ENCODE assay signal across 15 mouse cellular contexts in the genomic region with DNA sequence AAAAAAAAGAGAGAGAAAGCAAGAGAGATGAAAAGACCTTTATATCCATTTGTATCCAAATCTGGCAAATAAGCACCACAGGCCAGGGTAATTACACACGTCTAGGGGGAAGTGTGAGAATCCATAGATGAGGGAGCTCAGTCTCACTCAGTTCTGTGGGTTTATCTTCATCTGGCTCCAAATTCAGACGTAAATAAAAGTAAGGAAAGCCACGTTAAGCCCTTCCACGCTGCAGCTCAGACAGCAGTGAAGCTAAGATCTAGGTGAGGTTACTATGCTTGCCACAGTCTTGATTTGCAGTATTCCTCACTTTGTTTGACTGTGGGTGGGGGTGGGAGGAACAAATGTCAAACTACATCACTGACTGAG.
DNase-seq lines count a peak whose midpoint lies in the region; ATAC-seq and TF ChIP-seq lines count a peak whose summit lies in the region.
"Had no signal": no experiment of that assay in that cellular context is flagged by ENCODE, and none has a peak within 500 bp of the region (broad histone marks: within the 10 kb centered on the region; RNA-seq: fewer than 3 reads in every experiment).

No protein-coding gene starts in this region.

- intact Hi-C loops in heart, postnatal 14 days (cut with DNase I), result no loop called here

- no peak overlapping the region for H3K27ac ChIP-seq in embryonic facial prominence, embryonic 14.5 days (replicated peaks; ENCODE audit: low read depth, low read length)
- peak overlapping the region; percentile 78 for H3K27ac ChIP-seq in forebrain, embryonic 15.5 days (replicated peaks)
- H3K27ac ChIP-seq in hindbrain, postnatal 0 days, result peak overlapping the region; percentile 32; the same call in 1 of the 2 replicates
- no peak overlapping the region for H3K27ac ChIP-seq in neural tube, embryonic 12.5 days
- H3K27ac ChIP-seq: embryonic facial prominence, embryonic 15.5 days; limb, embryonic 12.5 days had no signal

- 36% methylated on average over 4 of the region's 4 CpGs for WGBS in embryonic facial prominence, embryonic 14.5 days
- 9% methylated on average over 4 of the region's 4 CpGs for WGBS in forebrain, embryonic 15.5 days
- WGBS in hindbrain, postnatal 0 days, result 29% methylated on average over 4 of the region's 4 CpGs
- WGBS in neural tube, embryonic 12.5 days, result 55% methylated on average over 4 of the region's 4 CpGs

- H3K36me3 ChIP-seq in embryonic facial prominence, embryonic 14.5 days (ENCODE audit: control insufficient read depth, insufficient read depth, low read length), result no peaks in the 10 kb centered on the region
- H3K36me3 ChIP-seq in forebrain, embryonic 15.5 days, result no peaks in the 10 kb centered on the region
- no peaks in the 10 kb centered on the region for H3K36me3 ChIP-seq in hindbrain, postnatal 0 days (ENCODE audit: insufficient read depth, low read length)
- H3K36me3 ChIP-seq in neural tube, embryonic 12.5 days, result no peaks in the 10 kb centered on the region
- H3K36me3 ChIP-seq: embryonic facial prominence, embryonic 15.5 days; limb, embryonic 12.5 days had no signal

- ATAC-seq in embryonic facial prominence, embryonic 14.5 days (ENCODE audit: low read depth), result peak; percentile 66
- peak; percentile 64 for ATAC-seq in forebrain, embryonic 15.5 days (replicated peaks)
- no peak for ATAC-seq in hindbrain, postnatal 0 days
- ATAC-seq in neural tube, embryonic 12.5 days (ENCODE audit: low FRiP score, low read depth), result peak; percentile 18; the same call in 1 of the 2 replicates
- ATAC-seq: CD4-positive, CD25-positive, alpha-beta regulatory T cell, adult 4 months had no signal

- no peaks in the 10 kb centered on the region for H3K9me3 ChIP-seq in embryonic facial prominence, embryonic 14.5 days (ENCODE audit: control insufficient read depth, low read length)
- no peaks in the 10 kb centered on the region for H3K9me3 ChIP-seq in forebrain, embryonic 15.5 days
- no peaks in the 10 kb centered on the region for H3K9me3 ChIP-seq in hindbrain, postnatal 0 days (ENCODE audit: low read length)
- H3K9me3 ChIP-seq in neural tube, embryonic 12.5 days, result no peaks in the 10 kb centered on the region
- H3K9me3 ChIP-seq: embryonic facial prominence, embryonic 15.5 days; limb, embryonic 12.5 days had no signal

- TF ChIP-seq CTCF in hindbrain, postnatal 0 days (IDR thresholded peaks at IDR 0.05; ENCODE audit: low read depth), result no peak

- H3K27me3 ChIP-seq in embryonic facial prominence, embryonic 14.5 days (replicated peaks; ENCODE audit: control insufficient read depth, insufficient read depth, low read length), result no peaks in the 10 kb centered on the region
- H3K27me3 ChIP-seq in forebrain, embryonic 15.5 days, result no peaks in the 10 kb centered on the region
- no peaks in the 10 kb centered on the region for H3K27me3 ChIP-seq in hindbrain, postnatal 0 days (ENCODE audit: insufficient read depth, low read length)
- no peaks in the 10 kb centered on the region for H3K27me3 ChIP-seq in neural tube, embryonic 12.5 days (replicated peaks)
- H3K27me3 ChIP-seq: embryonic facial prominence, embryonic 15.5 days; limb, embryonic 12.5 days had no signal

- H3K9ac ChIP-seq in embryonic facial prominence, embryonic 14.5 days (ENCODE audit: low read depth, low read length), result no peak overlapping the region
- no peak overlapping the region for H3K9ac ChIP-seq in forebrain, embryonic 15.5 days (replicated peaks)
- H3K9ac ChIP-seq in hindbrain, postnatal 0 days (replicated peaks; ENCODE audit: low read length), result no peak overlapping the region
- no peak overlapping the region for H3K9ac ChIP-seq in neural tube, embryonic 12.5 days
- H3K9ac ChIP-seq: embryonic facial prominence, embryonic 15.5 days; limb, embryonic 12.5 days had no signal

- H3K4me2 ChIP-seq in embryonic facial prominence, embryonic 14.5 days (ENCODE audit: low read depth, low read length), result no peak overlapping the region
- no peak overlapping the region for H3K4me2 ChIP-seq in forebrain, embryonic 15.5 days (replicated peaks)
- no peak overlapping the region for H3K4me2 ChIP-seq in hindbrain, postnatal 0 days (ENCODE audit: low read depth, low read length)
- H3K4me2 ChIP-seq in neural tube, embryonic 12.5 days (replicated peaks), result no peak overlapping the region
- H3K4me2 ChIP-seq: embryonic facial prominence, embryonic 15.5 days; limb, embryonic 12.5 days had no signal

- no peak overlapping the region for H3K4me3 ChIP-seq in embryonic facial prominence, embryonic 14.5 days (ENCODE audit: low read depth, low read length)
- H3K4me3 ChIP-seq in forebrain, embryonic 15.5 days, result no peak overlapping the region
- no peak overlapping the region for H3K4me3 ChIP-seq in hindbrain, postnatal 0 days (ENCODE audit: low read length)
- H3K4me3 ChIP-seq in neural tube, embryonic 12.5 days, result no peak overlapping the region
- H3K4me3 ChIP-seq: embryonic facial prominence, embryonic 15.5 days; limb, embryonic 12.5 days had no signal

- DNase-seq in embryonic facial prominence, embryonic 14.5 days (ENCODE audit: low spot score), result no peak
- no peak for DNase-seq in hindbrain, postnatal 0 days (ENCODE audit: low spot score)
- no peak for DNase-seq in layer of hippocampus, adult 9-10 months (ENCODE audit: low spot score)
- DNase-seq in heart, postnatal 14 days, result no peak
- no peak for DNase-seq in spleen, postnatal 4 days (ENCODE audit: low spot score in 2 of 2)
- DNase-seq: adrenal gland, postnatal 25 days; cerebellum, postnatal 36 days; kidney, adult 2 months; kidney, postnatal 4 days; lung, postnatal 4 days had no signal

- H3K4me1 ChIP-seq in embryonic facial prominence, embryonic 14.5 days (ENCODE audit: control insufficient read depth, insufficient read depth, low read length), result no peaks in the 10 kb centered on the region; the same call in 1 of the 2 replicates
- H3K4me1 ChIP-seq in forebrain, embryonic 15.5 days, result peaks cover 15% of the 10 kb centered on the region
- 0 out of 2 replicates have a peak, but pooled peaks cover 2% of the 10 kb centered on the region for H3K4me1 ChIP-seq in hindbrain, postnatal 0 days (ENCODE audit: insufficient read depth, low read length)
- peaks cover 9% of the 10 kb centered on the region for H3K4me1 ChIP-seq in neural tube, embryonic 12.5 days
- H3K4me1 ChIP-seq: embryonic facial prominence, embryonic 15.5 days had no signal

Comparison
In these comparisons a context has a peak if more than half of its experiments do, and no peak if none do; other contexts are left out.
1. H3K27ac ChIP-seq: peak in forebrain, embryonic 15.5 days (single experiment) and hindbrain, postnatal 0 days (single experiment); none in embryonic facial prominence, embryonic 14.5 days (single experiment) and neural tube, embryonic 12.5 days (single experiment).